Mouse (Mus musculus): ENCODE data around the gene Mfsd9.

The Mfsd9 gene

GRCm38 (mm10) chr1:40790324-40791141 lies at the start of gene Mfsd9:
Gene Mfsd9, minus strand, starts transcription at chr1:40790687.
- peak; percentile 85 to 98 for DNase-seq (ENCODE audit: low spot score in 2 of 2)

GRCm38 (mm10) chr1:40835468-40835867 lies 45.0 kb upstream of the Mfsd9 start:
- DNase-seq (ENCODE audit: low spot score in 2 of 2), result no peak

GRCm38 (mm10) chr1:40830712-40831507 lies 40.4 kb upstream of the Mfsd9 start:
- DNase-seq (ENCODE audit: low spot score in 2 of 2), result no peak

- no peak for DNase-seq (ENCODE audit: low spot score in 2 of 2)
Measured at GRCm38 (mm10) chr1:40829213-40829914, 38.9 kb upstream of the Mfsd9 start.

GRCm38 (mm10) chr1:40825826-40826225 lies 35.3 kb upstream of the Mfsd9 start:
- no peak for DNase-seq (ENCODE audit: low spot score in 2 of 2)

GRCm38 (mm10) chr1:40824936-40825335 lies 34.4 kb upstream of the Mfsd9 start:
- no peak for DNase-seq (ENCODE audit: low spot score in 2 of 2)

GRCm38 (mm10) chr1:40824517-40824916 lies 34.0 kb upstream of the Mfsd9 start:
- DNase-seq (ENCODE audit: low spot score in 2 of 2), result no peak

GRCm38 (mm10) chr1:40815071-40815845 lies 24.8 kb upstream of the Mfsd9 start:
- no peak for DNase-seq (ENCODE audit: low spot score in 2 of 2)

GRCm38 (mm10) chr1:40808643-40809042 lies 18.2 kb upstream of the Mfsd9 start:
- no peak for DNase-seq (ENCODE audit: low spot score in 2 of 2)

- DNase-seq (ENCODE audit: low spot score in 2 of 2), result no peak
Measured at GRCm38 (mm10) chr1:40805891-40806290, 15.4 kb upstream of the Mfsd9 start.

GRCm38 (mm10) chr1:40805351-40805750 lies 14.9 kb upstream of the Mfsd9 start, which contains the start of gene Tmem182:
Gene Tmem182, plus strand, starts transcription at chr1:40805601.
- DNase-seq (ENCODE audit: low spot score in 2 of 2), result no peak

- DNase-seq (ENCODE audit: low spot score in 2 of 2), result no peak
Measured at GRCm38 (mm10) chr1:40804118-40804517, 13.6 kb upstream of the Mfsd9 start.

GRCm38 (mm10) chr1:40802759-40803158 lies 12.3 kb upstream of the Mfsd9 start:
- peak; percentile 15 to 23 for DNase-seq (ENCODE audit: low spot score in 2 of 2)

GRCm38 (mm10) chr1:40800908-40801307 lies 10.4 kb upstream of the Mfsd9 start:
- no peak for DNase-seq (ENCODE audit: low spot score in 2 of 2)

GRCm38 (mm10) chr1:40799121-40799520 lies 8.6 kb upstream of the Mfsd9 start:
- no peak for DNase-seq (ENCODE audit: low spot score in 2 of 2)

GRCm38 (mm10) chr1:40797348-40797747 lies 6.9 kb upstream of the Mfsd9 start:
- peak in 1 of 2 experiments; percentile 15 for DNase-seq (ENCODE audit: low spot score in 2 of 2)

- DNase-seq (ENCODE audit: low spot score in 2 of 2), result no peak
Measured at GRCm38 (mm10) chr1:40795508-40795907, 5.0 kb upstream of the Mfsd9 start.

- no peak for DNase-seq (ENCODE audit: low spot score in 2 of 2)
Measured at GRCm38 (mm10) chr1:40789666-40790233, 737 bp downstream of the Mfsd9 start.

GRCm38 (mm10) chr1:40788956-40789355 lies 1.5 kb downstream of the Mfsd9 start:
- DNase-seq (ENCODE audit: low spot score in 2 of 2), result no peak

- no peak for DNase-seq (ENCODE audit: low spot score in 2 of 2)
Measured at GRCm38 (mm10) chr1:40785876-40786445, 4.5 kb downstream of the Mfsd9 start.

GRCm38 (mm10) chr1:40784306-40784705 lies 6.2 kb downstream of the Mfsd9 start:
- DNase-seq (ENCODE audit: low spot score in 2 of 2), result no peak

Measured in urinary bladder, adult 18-20 months (tissue).